Mouse (Mus musculus) thymus, adult 18-20 months (tissue): Measurements from ENCODE around the gene 1700067K01Rik.
A peak's percentile ranks its signal among the peaks of the same experiment; 100 is the strongest.
"Not testable (repeated sequence)": the region's sequence is repeated elsewhere in the genome, so short reads cannot be mapped to it uniquely, and the experiment has no call there.

Source experiments
- DNase-seq, 2 experiments: peaks; one replicate each; pipeline ENCODE4 v3.0.0; 2022; ENCODE audit warnings: mixed read lengths in 2 of 2

1700067K01Rik gene

DNA sequence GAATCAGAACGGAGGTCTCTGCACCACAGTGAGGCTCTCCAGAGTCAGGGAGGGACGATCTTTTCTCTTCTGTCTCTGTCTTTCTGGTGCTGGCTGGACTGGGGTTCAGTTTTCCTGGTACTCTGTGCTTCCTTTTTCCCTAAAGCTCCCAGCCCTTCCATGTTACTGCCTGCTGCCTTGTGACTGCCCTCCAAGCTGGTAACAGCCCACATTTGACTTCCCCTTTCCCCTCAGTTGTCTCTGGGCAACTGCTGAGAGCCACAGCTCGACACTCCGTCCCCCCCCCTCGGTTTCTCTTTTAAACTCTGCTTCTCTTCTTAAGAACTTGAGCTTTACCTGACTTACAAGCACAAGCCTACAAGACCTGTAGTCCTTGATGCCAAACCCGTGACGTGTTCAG lies 12.1 kb upstream of the 1700067K01Rik start:
- no peak for DNase-seq

DNA sequence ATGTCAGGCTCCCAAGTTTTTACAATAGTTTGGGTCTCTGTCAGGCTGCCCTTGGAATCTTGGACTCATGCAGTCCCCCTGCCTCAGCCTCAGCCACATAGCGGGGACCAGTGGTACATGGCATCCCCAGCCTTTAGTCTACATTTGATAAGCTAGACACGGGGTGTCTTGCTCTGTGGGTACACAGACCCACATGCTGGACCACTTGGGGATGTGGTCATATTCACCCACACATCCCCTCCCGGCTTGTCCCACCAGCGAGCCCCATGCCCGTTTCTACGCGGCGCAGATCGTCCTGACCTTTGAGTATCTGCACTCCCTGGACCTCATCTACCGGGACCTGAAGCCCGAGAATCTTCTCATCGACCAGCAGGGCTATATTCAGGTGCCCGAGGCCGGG lies 11.1 kb upstream of the 1700067K01Rik start:
- no peak for DNase-seq

GRCm38 (mm10) chr8:83992488-83992887 lies 8.8 kb upstream of the 1700067K01Rik start:
- no peak for DNase-seq

- DNase-seq: no peak
These were observed 7.3 kb upstream of the 1700067K01Rik start for GRCm38 (mm10) chr8:83994030-83994429.

DNA sequence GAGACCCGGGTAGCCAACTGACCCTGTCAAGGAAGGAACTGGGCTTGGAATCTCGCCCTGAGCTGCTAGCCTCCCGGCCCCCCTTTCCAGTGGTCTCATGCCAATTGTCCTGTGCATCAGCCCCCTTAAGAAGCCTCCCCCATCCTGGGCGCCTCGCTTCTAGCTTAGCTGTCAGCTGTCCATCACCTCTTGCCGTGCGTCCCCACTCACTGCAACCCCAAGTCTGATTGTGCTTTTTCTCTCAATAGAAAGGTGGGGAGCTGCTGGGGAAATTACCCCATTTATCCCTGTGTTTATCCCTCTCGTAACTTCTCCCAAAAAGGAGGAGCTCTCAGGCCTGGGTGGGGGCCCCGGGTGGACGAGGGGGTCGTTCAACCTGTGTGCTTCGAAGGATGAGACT lies 5.3 kb upstream of the 1700067K01Rik start:
- no peak for DNase-seq

GRCm38 (mm10) chr8:83996567-83997505 lies 4.5 kb upstream of the 1700067K01Rik start:
- DNase-seq: peak; percentile 67 to 69

- DNase-seq: peak; percentile 37 to 40
These were observed 3.7 kb upstream of the 1700067K01Rik start, which contains the start of gene Samd1 for GRCm38 (mm10) chr8:83997511-83998141. Gene Samd1, plus strand, starts transcription at chr8:83997672.

DNA sequence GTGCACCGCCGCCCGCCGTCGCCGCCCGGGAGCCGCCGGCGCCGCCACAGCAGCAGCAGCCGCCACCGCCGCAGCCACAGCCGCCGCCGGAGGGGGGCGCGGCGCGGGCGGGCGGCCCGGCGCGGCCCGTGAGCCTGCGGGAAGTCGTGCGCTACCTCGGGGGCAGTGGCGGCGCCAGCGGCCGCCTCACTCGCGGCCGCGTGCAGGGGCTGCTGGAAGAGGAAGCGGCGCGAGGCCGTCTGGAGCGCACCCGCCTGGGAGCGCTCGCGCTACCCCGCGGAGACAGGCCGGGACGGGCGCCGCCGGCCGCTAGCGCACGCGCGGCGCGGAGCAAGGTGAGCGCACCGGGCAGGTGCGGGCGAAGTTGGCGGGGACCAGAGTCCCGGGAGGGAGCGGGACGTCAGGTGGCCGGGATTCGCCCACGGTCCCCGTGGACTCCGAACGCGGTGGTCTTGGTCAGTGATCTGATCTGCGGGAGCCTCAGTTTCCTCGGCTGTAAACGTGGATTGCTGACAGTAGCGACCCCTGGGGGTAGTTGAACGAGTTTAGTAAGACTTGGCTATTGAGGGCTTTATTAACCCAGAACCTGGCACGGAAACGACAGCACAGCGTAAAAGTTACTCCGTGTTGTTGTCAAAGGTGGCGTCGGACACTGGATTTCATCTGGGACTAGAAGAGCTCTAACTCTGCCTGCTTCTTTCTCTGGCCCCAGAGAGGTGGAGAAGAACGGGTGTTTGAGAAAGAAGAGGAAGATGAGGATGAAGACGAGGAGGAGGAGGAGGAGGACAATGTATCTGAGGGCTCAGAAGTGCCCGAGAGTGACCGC lies 2.9 kb upstream of the 1700067K01Rik start:
- peak; percentile 37 to 63 for DNase-seq

GRCm38 (mm10) chr8:83999057-83999705 lies 2.1 kb upstream of the 1700067K01Rik start:
- DNase-seq: no peak

DNA sequence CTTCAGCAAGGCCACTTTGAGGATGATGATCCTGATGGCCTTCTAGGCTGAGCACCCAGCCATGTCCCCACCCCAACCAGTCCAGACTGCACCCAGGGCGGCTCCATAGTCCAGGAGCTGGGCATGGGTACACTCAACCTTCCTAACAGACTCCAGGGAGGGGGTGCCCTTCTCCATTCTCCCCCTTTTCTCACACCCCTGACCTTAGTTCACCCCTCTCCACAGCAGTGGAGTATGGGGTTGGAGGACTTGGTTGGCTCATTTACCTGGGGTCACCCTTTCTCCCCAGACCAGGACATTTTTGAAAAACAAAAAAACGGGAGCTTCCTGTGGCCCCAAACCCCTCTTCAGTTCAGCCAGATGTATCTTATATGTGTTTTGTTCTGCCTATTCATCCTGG lies 1.5 kb upstream of the 1700067K01Rik start:
- DNase-seq: no peak

GRCm38 (mm10) chr8:84002957-84003611 lies 1.8 kb downstream of the 1700067K01Rik start:
- DNase-seq: no peak

DNA sequence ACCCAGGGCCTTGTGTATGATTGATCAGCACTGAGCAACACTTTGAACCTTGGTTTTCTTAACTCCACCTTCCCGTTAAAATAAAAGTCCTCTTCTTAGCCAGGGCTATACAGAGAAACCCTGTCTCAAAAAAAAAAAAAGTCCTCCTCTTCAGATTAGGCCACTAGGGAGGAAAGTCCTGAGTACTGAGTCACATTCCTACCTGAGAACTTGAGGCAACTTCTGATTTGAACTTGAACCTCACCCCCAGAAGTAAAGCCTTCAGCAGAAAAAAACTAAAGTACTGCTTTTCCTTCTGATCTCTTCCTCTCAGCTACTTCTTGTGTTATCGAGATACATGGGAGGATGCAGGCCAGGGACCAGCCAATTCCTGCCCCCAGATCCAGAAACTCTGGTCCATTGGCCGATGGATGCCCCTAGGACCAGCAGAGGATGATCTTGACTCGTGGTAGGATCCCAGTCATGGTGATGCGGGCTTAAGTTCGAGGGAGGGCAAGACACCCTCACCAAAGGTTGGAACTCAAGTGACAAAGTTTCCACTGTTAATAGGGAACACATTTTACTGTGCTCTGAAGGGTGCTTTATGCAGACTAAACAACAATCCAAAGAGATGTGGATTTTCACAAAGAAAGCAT lies 2.4 kb downstream of the 1700067K01Rik start:
- no peak for DNase-seq

DNA sequence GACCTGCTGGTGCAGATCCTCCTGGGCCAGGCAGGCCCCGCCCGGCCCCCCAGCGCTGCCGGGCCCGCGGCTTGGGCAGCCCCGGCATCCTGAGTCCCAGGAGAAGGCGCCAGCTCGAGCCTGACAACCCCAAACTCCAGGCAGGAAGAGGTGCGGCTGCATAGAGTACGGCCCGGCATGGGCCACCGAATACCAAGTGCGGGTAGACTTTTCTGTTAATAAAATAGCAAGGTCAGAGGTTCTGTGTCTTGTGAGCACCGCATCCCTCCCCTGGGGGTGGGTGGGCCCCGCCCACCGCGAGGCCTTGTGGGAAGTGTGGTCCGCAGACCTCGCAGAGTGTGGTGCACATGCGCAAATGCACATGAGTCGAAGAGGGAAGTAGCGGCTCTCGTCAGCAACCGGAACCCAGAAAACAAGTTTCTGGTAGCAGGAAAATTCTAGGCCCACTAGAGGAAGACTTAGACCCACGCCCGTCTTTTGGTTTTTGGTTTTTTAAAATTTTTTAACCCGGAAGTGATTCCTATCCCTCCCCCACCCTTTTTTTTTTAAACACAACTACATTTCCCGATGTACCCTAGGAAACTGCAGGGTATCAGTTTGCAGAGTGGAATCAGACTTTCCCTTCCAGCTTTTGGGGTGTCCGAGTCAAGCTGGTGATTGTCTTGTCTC lies 3.4 kb downstream of the 1700067K01Rik start:
- DNase-seq: peak; percentile 93 to 94

DNA sequence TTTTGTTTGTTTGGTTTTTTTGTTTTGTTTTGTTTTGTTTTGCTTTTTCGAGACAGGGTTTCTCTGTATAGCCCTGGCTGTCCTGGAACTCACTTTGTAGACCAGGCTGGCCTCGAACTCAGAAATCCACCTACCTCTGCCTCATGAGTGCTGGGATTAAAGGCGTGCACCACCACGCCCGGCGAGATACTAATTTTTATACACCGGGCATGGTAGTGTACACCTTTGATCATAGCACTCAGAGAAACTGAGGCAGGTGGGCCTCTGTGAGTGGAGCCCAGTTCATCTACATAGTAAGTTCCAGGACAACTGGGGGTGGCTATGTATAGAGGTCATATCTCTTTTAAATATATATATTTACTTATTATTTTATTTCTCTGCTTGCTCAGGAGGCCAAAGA lies 4.2 kb downstream of the 1700067K01Rik start:
- not testable (repeated sequence) for DNase-seq

DNA sequence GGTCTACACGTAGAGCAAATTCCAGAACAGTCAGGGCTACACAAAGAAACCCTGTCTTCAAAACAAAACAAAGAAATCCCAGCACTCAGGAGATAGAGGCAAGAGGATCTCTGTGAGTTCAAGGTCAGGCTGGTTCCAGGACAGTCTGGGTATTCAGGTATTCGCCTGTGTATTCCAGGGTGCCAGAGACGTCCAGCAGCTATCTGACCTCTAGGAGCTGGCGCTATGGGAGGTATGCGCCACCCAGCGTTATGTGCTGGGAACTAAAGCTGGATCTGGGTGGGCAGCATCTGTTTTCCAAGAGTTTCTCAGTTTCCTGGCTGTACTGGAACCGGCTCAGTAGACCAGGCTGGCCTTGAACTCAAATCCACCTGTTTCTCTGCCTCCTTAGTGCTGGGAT lies 7.1 kb downstream of the 1700067K01Rik start:
- DNase-seq: no peak

GRCm38 (mm10) chr8:84009876-84010275 lies 8.6 kb downstream of the 1700067K01Rik start:
- DNase-seq: peak; percentile 51 to 62

DNA sequence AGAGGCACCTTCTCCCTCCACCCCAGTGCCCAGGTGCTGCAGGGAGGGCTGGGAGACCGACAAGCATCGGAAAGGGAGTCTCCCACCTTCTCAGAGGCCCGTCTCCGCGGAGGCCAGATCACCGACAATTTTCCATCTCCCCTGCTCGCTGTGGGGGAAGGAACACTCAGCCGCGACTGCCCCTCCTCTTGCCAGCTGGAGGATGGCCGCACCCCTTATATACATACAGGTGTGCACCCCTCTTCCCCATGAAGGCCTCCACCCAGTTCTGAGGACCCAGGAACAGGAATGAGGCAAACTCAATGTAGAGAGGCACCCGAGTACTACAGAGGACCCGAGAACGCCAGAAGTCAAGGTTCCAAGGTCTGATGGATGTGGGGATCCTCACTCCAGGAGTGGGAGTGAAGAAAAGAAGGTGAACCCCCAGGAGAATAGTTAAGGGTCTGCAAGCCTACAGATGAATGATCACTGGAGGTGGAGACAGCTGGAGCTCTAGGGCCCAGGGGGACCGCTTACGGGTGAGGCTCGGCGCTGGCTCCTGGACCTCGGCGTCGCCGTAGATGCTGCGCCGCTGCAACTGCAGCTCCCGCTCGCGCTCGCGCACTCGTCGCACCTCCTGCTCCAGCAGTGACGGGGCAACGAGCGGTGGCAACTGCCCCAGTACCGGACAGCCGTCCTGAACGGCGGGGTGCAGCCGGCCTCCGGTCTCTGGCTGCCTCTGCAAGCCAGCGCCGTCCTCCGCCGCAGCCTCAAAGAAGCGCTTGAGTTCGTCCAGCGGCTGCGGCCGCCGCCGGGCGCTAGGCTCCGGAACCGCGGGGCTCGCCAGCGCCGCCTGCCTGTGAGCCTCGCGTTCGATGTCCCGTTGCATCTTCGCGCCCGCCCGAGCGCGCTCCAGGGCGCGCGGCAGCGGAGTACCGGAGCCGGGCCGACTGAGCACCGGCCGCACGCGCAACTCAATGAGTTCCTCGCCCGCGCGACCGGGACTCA lies 9.6 kb downstream of the 1700067K01Rik start:
- peak in 1 of 2 experiments; percentile 33 for DNase-seq

- no peak for DNase-seq
These were observed 10.6 kb downstream of the 1700067K01Rik start, which contains the start of gene 2210011C24Rik for GRCm38 (mm10) chr8:84011705-84012498. Gene 2210011C24Rik, minus strand, starts transcription at chr8:84012171.
